Mouse (Mus musculus): Measurements from ENCODE around the gene Ctnnbip1. TPM values are rescaled to one million over a fixed set of nuclear protein-coding genes. Genes with fewer than 3 reads are reported as not detected.

Ctnnbip1 gene
- 36.3 and 36.8 TPM in 2 replicates for polyA plus RNA-seq (2014; fragmentation: Nextera tagmentation; extraction: Ambion mirVana)

- H3K4me3 ChIP-seq (ENCODE audit: low read depth, low read length) = peak within 1 kb of the TSS; percentile 89
- peak within 1 kb of the TSS; percentile 86 for H3K9ac ChIP-seq (ENCODE audit: low read depth, low read length)
- H3K27me3 ChIP-seq (ENCODE audit: control insufficient read depth, insufficient read depth, low read length) = no peaks in the 10 kb centered on the region
- peak within 1 kb of the TSS; percentile 98 for H3K4me2 ChIP-seq
- WGBS (ENCODE audit: insufficient replicate concordance) = under 1% methylated on average over 46 of the region's 46 CpGs
- peak within 1 kb of the TSS; percentile 50 for H3K27ac ChIP-seq (ENCODE audit: low read depth, low read length)
- no peaks in the 10 kb centered on the region for H3K36me3 ChIP-seq (ENCODE audit: control insufficient read depth, insufficient read depth, low read length)
- ATAC-seq (replicated peaks; ENCODE audit: insufficient number of reproducible peaks, low FRiP score, low TSS enrichment) = peak; percentile 99
- H3K9me3 ChIP-seq (replicated peaks; ENCODE audit: control insufficient read depth, low read length) = no peaks in the 10 kb centered on the region
- H3K4me1 ChIP-seq (ENCODE audit: control insufficient read depth, insufficient read depth, low read length) = peaks cover 13% of the 10 kb centered on the region; the same call in 1 of the 2 replicates
Measured at GRCm38 (mm10) chr4:149517868-149518340, at the start of gene Ctnnbip1. TSS of gene Ctnnbip1 (plus strand) at chr4:149518236.

GRCm38 (mm10) chr4:149469557-149469956 is 48.5 kb upstream of the Ctnnbip1 start:
- H3K27ac ChIP-seq (ENCODE audit: low read depth, low read length) = no peak overlapping the region
- WGBS (ENCODE audit: insufficient replicate concordance) = 87% methylated on average over 3 of the region's 3 CpGs
- H3K36me3 ChIP-seq (ENCODE audit: control insufficient read depth, insufficient read depth, low read length) = peaks cover 15% of the 10 kb centered on the region

GRCm38 (mm10) chr4:149475096-149475495 is 42.9 kb upstream of the Ctnnbip1 start:
- no peak overlapping the region for H3K9ac ChIP-seq (ENCODE audit: low read depth, low read length)
- H3K27me3 ChIP-seq (ENCODE audit: control insufficient read depth, insufficient read depth, low read length) = no peaks in the 10 kb centered on the region
- H3K4me3 ChIP-seq (ENCODE audit: low read depth, low read length) = no peak overlapping the region
- no peak overlapping the region for H3K4me2 ChIP-seq
- peaks cover 11% of the 10 kb centered on the region for H3K36me3 ChIP-seq (ENCODE audit: control insufficient read depth, insufficient read depth, low read length)
- H3K9me3 ChIP-seq (replicated peaks; ENCODE audit: control insufficient read depth, low read length) = no peaks in the 10 kb centered on the region
- WGBS (ENCODE audit: insufficient replicate concordance) = 61% methylated on average over 7 of the region's 7 CpGs
- ATAC-seq (replicated peaks; ENCODE audit: insufficient number of reproducible peaks, low FRiP score, low TSS enrichment) = no peak
- H3K4me1 ChIP-seq (ENCODE audit: control insufficient read depth, insufficient read depth, low read length) = peaks cover 3% of the 10 kb centered on the region; the same call in 1 of the 2 replicates
- H3K27ac ChIP-seq (ENCODE audit: low read depth, low read length) = no peak overlapping the region

More at GRCm38 (mm10) chr4:149469557-149469956, 48.5 kb upstream of the Ctnnbip1 start:
- Histone ChIP-seq H3K4me3 (ENCODE audit: low read depth, low read length) (no peak overlapping the region), H3K4me1 (ENCODE audit: control insufficient read depth, insufficient read depth, low read length) (peaks cover 3% of the 10 kb centered on the region; the same call in 1 of the 2 replicates), H3K27me3 (ENCODE audit: control insufficient read depth, insufficient read depth, low read length) (no peaks in the 10 kb centered on the region), H3K9me3 (replicated peaks; ENCODE audit: control insufficient read depth, low read length) (no peaks in the 10 kb centered on the region), H3K9ac (ENCODE audit: low read depth, low read length) (no peak overlapping the region), H3K4me2 (no peak overlapping the region)
- no peak for ATAC-seq (replicated peaks; ENCODE audit: insufficient number of reproducible peaks, low FRiP score, low TSS enrichment)

- Histone ChIP-seq H3K4me3 (ENCODE audit: low read depth, low read length) (no peak within 1 kb of the TSS), H3K9ac (ENCODE audit: low read depth, low read length) (no peak within 1 kb of the TSS), H3K36me3 (ENCODE audit: control insufficient read depth, insufficient read depth, low read length) (peaks cover 11% of the 10 kb centered on the region), H3K4me1 (ENCODE audit: control insufficient read depth, insufficient read depth, low read length) (no peaks in the 10 kb centered on the region), H3K9me3 (replicated peaks; ENCODE audit: control insufficient read depth, low read length) (no peaks in the 10 kb centered on the region), H3K27me3 (ENCODE audit: control insufficient read depth, insufficient read depth, low read length) (no peaks in the 10 kb centered on the region), H3K27ac (ENCODE audit: low read depth, low read length) (no peak within 1 kb of the TSS), H3K4me2 (no peak within 1 kb of the TSS)
- WGBS (ENCODE audit: insufficient replicate concordance) = 80% methylated on average over 11 of the region's 11 CpGs
- no peak for ATAC-seq (replicated peaks; ENCODE audit: insufficient number of reproducible peaks, low FRiP score, low TSS enrichment)
Measured at GRCm38 (mm10) chr4:149477078-149477477, 41.0 kb upstream of the Ctnnbip1 start, which contains the start of gene Tmem274. TSS of gene Tmem274 (plus strand) at chr4:149477378.

- 0 out of 2 replicates have a peak, but pooled peaks have one; percentile 4 for ATAC-seq (replicated peaks; ENCODE audit: insufficient number of reproducible peaks, low FRiP score, low TSS enrichment)
- peak overlapping the region; percentile 89 for H3K4me2 ChIP-seq
- H3K9ac ChIP-seq (ENCODE audit: low read depth, low read length) = peak overlapping the region; percentile 86
- no peaks in the 10 kb centered on the region for H3K27me3 ChIP-seq (ENCODE audit: control insufficient read depth, insufficient read depth, low read length)
- 52% methylated on average over 3 of the region's 3 CpGs for WGBS (ENCODE audit: insufficient replicate concordance)
- H3K4me3 ChIP-seq (ENCODE audit: low read depth, low read length) = peak overlapping the region; percentile 82
- H3K27ac ChIP-seq (ENCODE audit: low read depth, low read length) = peak overlapping the region; percentile 90
- peaks cover 11% of the 10 kb centered on the region; the same call in 1 of the 2 replicates for H3K4me1 ChIP-seq (ENCODE audit: control insufficient read depth, insufficient read depth, low read length)
- H3K36me3 ChIP-seq (ENCODE audit: control insufficient read depth, insufficient read depth, low read length) = peaks cover 11% of the 10 kb centered on the region
- no peaks in the 10 kb centered on the region for H3K9me3 ChIP-seq (replicated peaks; ENCODE audit: control insufficient read depth, low read length)
Measured at GRCm38 (mm10) chr4:149484566-149484965, 33.5 kb upstream of the Ctnnbip1 start.

- under 1% methylated on average over 59 of the region's 60 CpGs for WGBS (ENCODE audit: insufficient replicate concordance)
Measured at GRCm38 (mm10) chr4:149485053-149485824, 32.8 kb upstream of the Ctnnbip1 start, which contains the start of the genes Nmnat1 and Lzic. TSS of gene Nmnat1 (minus strand) at chr4:149485202. TSS of gene Lzic (plus strand) at chr4:149485229.

GRCm38 (mm10) chr4:149485825-149486206 is 32.2 kb upstream of the Ctnnbip1 start:
- Histone ChIP-seq H3K4me1 (ENCODE audit: control insufficient read depth, insufficient read depth, low read length) (peaks cover 11% of the 10 kb centered on the region; the same call in 1 of the 2 replicates), H3K4me2 (peak overlapping the region; percentile 89), H3K9me3 (replicated peaks; ENCODE audit: control insufficient read depth, low read length) (no peaks in the 10 kb centered on the region), H3K36me3 (ENCODE audit: control insufficient read depth, insufficient read depth, low read length) (peaks cover 17% of the 10 kb centered on the region), H3K9ac (ENCODE audit: low read depth, low read length) (peak overlapping the region; percentile 86), H3K27ac (ENCODE audit: low read depth, low read length) (peak overlapping the region; percentile 90), H3K4me3 (ENCODE audit: low read depth, low read length) (peak overlapping the region; percentile 82), H3K27me3 (ENCODE audit: control insufficient read depth, insufficient read depth, low read length) (no peaks in the 10 kb centered on the region)
- 1% methylated on average over 10 of the region's 10 CpGs for WGBS (ENCODE audit: insufficient replicate concordance)
- no peak for ATAC-seq (replicated peaks; ENCODE audit: insufficient number of reproducible peaks, low FRiP score, low TSS enrichment)

More at GRCm38 (mm10) chr4:149485053-149485824, 32.8 kb upstream of the Ctnnbip1 start, which contains the start of the genes Nmnat1 and Lzic:
- Histone ChIP-seq H3K4me1 (ENCODE audit: control insufficient read depth, insufficient read depth, low read length) (peaks cover 11% of the 10 kb centered on the region; the same call in 1 of the 2 replicates), H3K4me2 (peak within 1 kb of the TSS; percentile 89), H3K27ac (ENCODE audit: low read depth, low read length) (peak within 1 kb of the TSS; percentile 90), H3K9me3 (replicated peaks; ENCODE audit: control insufficient read depth, low read length) (no peaks in the 10 kb centered on the region), H3K4me3 (ENCODE audit: low read depth, low read length) (peak within 1 kb of the TSS; percentile 82), H3K27me3 (ENCODE audit: control insufficient read depth, insufficient read depth, low read length) (no peaks in the 10 kb centered on the region), H3K9ac (ENCODE audit: low read depth, low read length) (peak within 1 kb of the TSS; percentile 86), H3K36me3 (ENCODE audit: control insufficient read depth, insufficient read depth, low read length) (peaks cover 17% of the 10 kb centered on the region)
- ATAC-seq (replicated peaks; ENCODE audit: insufficient number of reproducible peaks, low FRiP score, low TSS enrichment) = peak; percentile 94

GRCm38 (mm10) chr4:149487729-149488128 is 30.3 kb upstream of the Ctnnbip1 start:
- no peak for ATAC-seq (replicated peaks; ENCODE audit: insufficient number of reproducible peaks, low FRiP score, low TSS enrichment)
- no peak overlapping the region for H3K9ac ChIP-seq (ENCODE audit: low read depth, low read length)
- H3K27me3 ChIP-seq (ENCODE audit: control insufficient read depth, insufficient read depth, low read length) = no peaks in the 10 kb centered on the region
- no peak overlapping the region for H3K4me3 ChIP-seq (ENCODE audit: low read depth, low read length)
- no peak overlapping the region for H3K4me2 ChIP-seq
- peaks cover 11% of the 10 kb centered on the region; the same call in 1 of the 2 replicates for H3K4me1 ChIP-seq (ENCODE audit: control insufficient read depth, insufficient read depth, low read length)
- WGBS (ENCODE audit: insufficient replicate concordance) = 92% methylated on average over 12 of the region's 12 CpGs
- no peaks in the 10 kb centered on the region for H3K9me3 ChIP-seq (replicated peaks; ENCODE audit: control insufficient read depth, low read length)
- no peak overlapping the region for H3K27ac ChIP-seq (ENCODE audit: low read depth, low read length)
- peaks cover 29% of the 10 kb centered on the region for H3K36me3 ChIP-seq (ENCODE audit: control insufficient read depth, insufficient read depth, low read length)
